Mouse (Mus musculus): ENCODE measurements around the gene Clcn3. TPM values are rescaled to one million over a fixed set of nuclear protein-coding genes. Genes with fewer than 3 reads are reported as not detected.

Clcn3 gene
- polyA plus RNA-seq, 1 experiment from 2014 or later, result 30.0 TPM

DNA sequence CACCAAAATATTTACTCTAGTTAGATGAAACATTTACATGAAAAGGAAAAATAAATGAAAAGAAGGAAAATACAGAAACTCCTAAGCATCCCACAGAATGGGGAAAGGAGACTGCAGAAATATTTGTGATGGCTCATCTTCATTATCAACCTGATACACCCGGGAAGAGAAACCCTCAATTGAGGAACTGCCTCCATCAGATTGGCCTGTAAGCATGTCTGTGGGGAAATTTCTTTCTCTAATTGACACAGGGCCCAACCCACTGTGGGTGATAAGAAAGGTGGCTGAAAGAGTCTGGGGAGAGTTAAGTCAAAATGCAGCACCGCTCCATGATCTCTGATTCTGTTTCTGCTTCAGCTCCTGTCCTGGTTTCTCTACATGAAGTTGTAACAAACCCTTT, 9.7 kb downstream of the Clcn3 start:
- Histone ChIP-seq H3K27ac (no peak overlapping the region), H3K27me3 (replicated peaks) (no peaks in the 10 kb centered on the region), H3K4me1 (replicated peaks) (0 out of 2 replicates have a peak, but pooled peaks cover 4% of the 10 kb centered on the region), H3K4me2 (replicated peaks) (no peak overlapping the region), H3K36me3 (no peaks in the 10 kb centered on the region), H3K9ac (no peak overlapping the region), H3K4me3 (replicated peaks) (no peak overlapping the region), H3K9me3 (no peaks in the 10 kb centered on the region)
- WGBS, result 73% methylated on average over 2 of the region's 2 CpGs
- no peak for ATAC-seq

- H3K4me3 ChIP-seq (replicated peaks), result no peak overlapping the region
- H3K4me1 ChIP-seq (replicated peaks), result 0 out of 2 replicates have a peak, but pooled peaks cover 4% of the 10 kb centered on the region
- no peaks in the 10 kb centered on the region for H3K27me3 ChIP-seq (replicated peaks)
- H3K27ac ChIP-seq, result no peak overlapping the region
- no peak overlapping the region for H3K4me2 ChIP-seq (replicated peaks)
- no peaks in the 10 kb centered on the region for H3K36me3 ChIP-seq
- no peak for ATAC-seq
- no peak overlapping the region for H3K9ac ChIP-seq
- H3K9me3 ChIP-seq, result no peaks in the 10 kb centered on the region
- 59% methylated on average over 4 of the region's 4 CpGs for WGBS
Measured at GRCm38 (mm10) chr8:60971808-60972207, 11.3 kb downstream of the Clcn3 start.

GRCm38 (mm10) chr8:60969091-60969490, 14.0 kb downstream of the Clcn3 start:
- Histone ChIP-seq H3K9me3 (no peaks in the 10 kb centered on the region), H3K36me3 (no peaks in the 10 kb centered on the region), H3K4me3 (replicated peaks) (no peak overlapping the region), H3K4me1 (replicated peaks) (0 out of 2 replicates have a peak, but pooled peaks cover 4% of the 10 kb centered on the region), H3K4me2 (replicated peaks) (no peak overlapping the region), H3K27me3 (replicated peaks) (no peaks in the 10 kb centered on the region), H3K27ac (no peak overlapping the region), H3K9ac (no peak overlapping the region)
- ATAC-seq, result peak; percentile 73
- WGBS, result 36% methylated on average over 2 of the region's 2 CpGs

GRCm38 (mm10) chr8:60965741-60966140, 17.4 kb downstream of the Clcn3 start:
- Histone ChIP-seq H3K9ac (no peak overlapping the region), H3K4me3 (replicated peaks) (no peak overlapping the region), H3K9me3 (no peaks in the 10 kb centered on the region), H3K4me1 (replicated peaks) (0 out of 2 replicates have a peak, but pooled peaks cover 4% of the 10 kb centered on the region), H3K4me2 (replicated peaks) (no peak overlapping the region), H3K27ac (no peak overlapping the region), H3K27me3 (replicated peaks) (no peaks in the 10 kb centered on the region), H3K36me3 (no peaks in the 10 kb centered on the region)
- ATAC-seq, result no peak
- WGBS, result 57% methylated on average over 3 of the region's 3 CpGs

DNA sequence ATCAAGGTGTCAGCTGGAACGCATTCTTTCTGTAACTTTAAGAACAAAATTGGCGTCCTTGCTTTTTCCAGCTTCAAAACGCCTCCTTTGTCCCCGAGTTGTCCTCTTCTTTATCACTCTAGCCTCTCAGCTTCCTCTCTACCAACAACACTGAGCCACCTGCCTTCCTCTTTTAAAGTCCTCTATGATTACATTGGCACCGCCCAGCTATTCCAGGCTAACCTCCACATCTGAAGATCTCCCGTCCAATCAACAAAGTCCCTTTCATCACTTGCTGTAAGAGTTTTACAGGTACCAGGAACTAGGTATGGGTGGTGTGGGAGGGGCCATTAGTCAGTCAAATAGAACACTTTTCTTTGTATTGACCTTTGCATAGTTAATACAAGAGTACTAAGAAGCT, 17.8 kb downstream of the Clcn3 start:
- Histone ChIP-seq H3K9me3 (no peaks in the 10 kb centered on the region), H3K27me3 (replicated peaks) (no peaks in the 10 kb centered on the region), H3K4me3 (replicated peaks) (no peak overlapping the region), H3K36me3 (no peaks in the 10 kb centered on the region), H3K27ac (no peak overlapping the region), H3K9ac (no peak overlapping the region), H3K4me2 (replicated peaks) (no peak overlapping the region), H3K4me1 (replicated peaks) (0 out of 2 replicates have a peak, but pooled peaks cover 4% of the 10 kb centered on the region)
- peak; percentile 85 for ATAC-seq
- 48% methylated on average over 6 of the region's 6 CpGs for WGBS

GRCm38 (mm10) chr8:60964518-60964917, 18.6 kb downstream of the Clcn3 start:
- WGBS, result 86% methylated on average over 4 of the region's 4 CpGs
- Histone ChIP-seq H3K9ac (no peak overlapping the region), H3K4me2 (replicated peaks) (no peak overlapping the region), H3K27me3 (replicated peaks) (no peaks in the 10 kb centered on the region), H3K36me3 (no peaks in the 10 kb centered on the region), H3K4me3 (replicated peaks) (no peak overlapping the region), H3K4me1 (replicated peaks) (0 out of 2 replicates have a peak, but pooled peaks cover 4% of the 10 kb centered on the region), H3K27ac (no peak overlapping the region), H3K9me3 (no peaks in the 10 kb centered on the region)
- no peak for ATAC-seq

DNA sequence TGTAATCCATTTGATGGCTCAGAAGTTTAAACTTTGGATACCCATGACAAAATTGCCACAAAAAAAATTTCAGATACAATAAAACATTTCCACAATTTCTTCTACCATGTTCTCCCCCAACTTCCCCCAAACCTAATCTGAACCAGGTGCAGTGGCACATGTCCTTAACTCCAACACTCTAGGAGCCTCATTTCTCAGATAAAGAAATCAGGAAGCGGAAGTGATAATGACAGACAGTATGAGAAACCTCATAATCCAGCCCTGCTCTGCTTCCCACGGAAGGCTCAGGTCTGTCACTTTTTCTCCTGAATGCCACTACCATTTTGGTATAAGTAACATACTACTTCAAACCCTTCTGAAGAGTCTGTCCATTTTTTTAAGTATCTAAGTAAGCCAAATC, 19.2 kb downstream of the Clcn3 start:
- Histone ChIP-seq H3K4me2 (replicated peaks) (no peak overlapping the region), H3K27ac (no peak overlapping the region), H3K4me1 (replicated peaks) (0 out of 2 replicates have a peak, but pooled peaks cover under 1% of the 10 kb centered on the region), H3K27me3 (replicated peaks) (no peaks in the 10 kb centered on the region), H3K36me3 (no peaks in the 10 kb centered on the region), H3K9me3 (no peaks in the 10 kb centered on the region), H3K9ac (no peak overlapping the region), H3K4me3 (replicated peaks) (no peak overlapping the region)
- ATAC-seq, result no peak
- WGBS, result 89% methylated on average over 2 of the region's 2 CpGs

GRCm38 (mm10) chr8:60962763-60963162, 20.3 kb downstream of the Clcn3 start:
- ATAC-seq, result no peak
- WGBS, result 83% methylated on average over 3 of the region's 3 CpGs
- Histone ChIP-seq H3K27me3 (replicated peaks) (no peaks in the 10 kb centered on the region), H3K27ac (no peak overlapping the region), H3K9ac (no peak overlapping the region), H3K4me3 (replicated peaks) (no peak overlapping the region), H3K9me3 (no peaks in the 10 kb centered on the region), H3K36me3 (no peaks in the 10 kb centered on the region), H3K4me2 (replicated peaks) (no peak overlapping the region), H3K4me1 (replicated peaks) (no peaks in the 10 kb centered on the region)

DNA sequence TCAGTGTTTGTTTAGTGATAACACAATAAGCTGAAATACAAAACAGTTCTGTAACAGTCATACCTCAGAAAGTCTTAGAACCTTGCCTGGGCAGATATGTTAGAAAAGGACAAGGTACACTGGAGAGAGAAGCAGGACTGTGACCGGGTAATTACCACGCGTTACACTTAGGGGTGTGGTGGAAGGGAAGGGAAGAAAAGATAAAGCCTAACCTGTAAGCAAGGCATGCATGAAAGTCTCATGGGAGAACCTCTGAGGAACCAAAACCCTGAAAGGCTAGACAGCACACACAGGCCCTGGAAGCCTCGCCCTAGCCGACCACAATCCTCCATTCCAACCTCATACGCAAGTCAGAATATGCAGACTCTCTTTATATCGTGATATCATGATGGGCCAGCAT, 26.3 kb downstream of the Clcn3 start:
- no peaks in the 10 kb centered on the region for H3K36me3 ChIP-seq
- H3K9me3 ChIP-seq, result no peaks in the 10 kb centered on the region
- peak; percentile 76 for ATAC-seq
- H3K27me3 ChIP-seq (replicated peaks), result no peaks in the 10 kb centered on the region
- H3K4me2 ChIP-seq (replicated peaks), result no peak overlapping the region; the same call in 1 of the 2 replicates
- 0 out of 2 replicates have a peak, but pooled peaks cover 6% of the 10 kb centered on the region for H3K4me1 ChIP-seq (replicated peaks)
- peak overlapping the region; percentile 44; the same call in 1 of the 2 replicates for H3K27ac ChIP-seq
- WGBS, result 78% methylated on average over 7 of the region's 7 CpGs
- H3K4me3 ChIP-seq (replicated peaks), result no peak overlapping the region
- H3K9ac ChIP-seq, result no peak overlapping the region

- Histone ChIP-seq H3K4me2 (replicated peaks) (peak overlapping the region; percentile 63), H3K9ac (peak overlapping the region; percentile 31), H3K4me3 (replicated peaks) (peak overlapping the region; percentile 24), H3K36me3 (no peaks in the 10 kb centered on the region), H3K4me1 (replicated peaks) (0 out of 2 replicates have a peak, but pooled peaks cover 6% of the 10 kb centered on the region), H3K9me3 (no peaks in the 10 kb centered on the region), H3K27ac (peak overlapping the region; percentile 78), H3K27me3 (replicated peaks) (no peaks in the 10 kb centered on the region)
- 5% methylated on average over 15 of the region's 15 CpGs for WGBS
- peak; percentile 94 for ATAC-seq
Measured at GRCm38 (mm10) chr8:60954281-60955014, 28.7 kb downstream of the Clcn3 start.

DNA sequence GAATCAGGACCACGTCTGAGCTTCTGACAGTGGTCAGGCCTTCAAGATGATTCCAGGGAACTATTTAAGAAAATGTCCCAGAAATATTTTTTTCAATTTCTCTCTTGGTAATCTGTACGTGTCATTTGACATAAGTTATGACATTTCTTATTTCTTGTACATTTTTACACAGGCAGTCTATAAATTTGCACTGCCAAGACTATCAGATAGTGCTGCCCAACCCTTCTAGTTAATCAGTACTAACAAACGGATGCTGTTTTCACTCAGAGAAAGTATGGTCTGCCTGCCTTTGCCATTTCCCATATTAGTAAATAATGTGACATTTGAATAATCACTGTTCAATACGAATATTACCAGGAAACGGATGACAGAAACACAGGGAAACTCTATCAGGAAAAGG, 30.3 kb downstream of the Clcn3 start:
- Histone ChIP-seq H3K27me3 (replicated peaks) (no peaks in the 10 kb centered on the region), H3K4me2 (replicated peaks) (no peak overlapping the region), H3K9me3 (no peaks in the 10 kb centered on the region), H3K4me3 (replicated peaks) (no peak overlapping the region), H3K9ac (no peak overlapping the region), H3K4me1 (replicated peaks) (0 out of 2 replicates have a peak, but pooled peaks cover 6% of the 10 kb centered on the region), H3K27ac (no peak overlapping the region), H3K36me3 (no peaks in the 10 kb centered on the region)
- 46% methylated on average over 5 of the region's 5 CpGs for WGBS
- no peak for ATAC-seq

DNA sequence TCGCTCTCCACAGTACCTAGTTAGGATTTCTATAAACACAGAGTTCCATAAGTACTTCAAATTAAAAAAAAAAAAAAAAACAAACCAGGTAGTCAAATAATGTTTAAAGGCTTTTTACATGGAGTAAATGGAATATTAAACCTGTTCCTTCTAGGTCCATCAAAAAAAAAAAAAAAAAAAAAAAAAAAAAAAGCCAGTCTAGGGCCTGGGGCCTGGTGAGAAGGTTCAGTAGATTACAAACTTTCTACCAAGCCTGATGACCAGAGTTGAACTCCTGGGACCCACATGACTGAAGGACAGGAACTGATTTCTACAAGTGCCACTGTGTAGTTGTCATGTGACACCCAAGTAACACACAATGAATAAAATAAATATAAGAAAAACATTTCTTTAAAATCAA, 31.3 kb downstream of the Clcn3 start:
- ATAC-seq, result no peak
- Histone ChIP-seq H3K9ac (no peak overlapping the region), H3K4me3 (replicated peaks) (no peak overlapping the region), H3K4me2 (replicated peaks) (no peak overlapping the region), H3K4me1 (replicated peaks) (0 out of 2 replicates have a peak, but pooled peaks cover 6% of the 10 kb centered on the region), H3K36me3 (no peaks in the 10 kb centered on the region), H3K27me3 (replicated peaks) (no peaks in the 10 kb centered on the region), H3K9me3 (no peaks in the 10 kb centered on the region), H3K27ac (no peak overlapping the region)
- WGBS, result 85% methylated on average over 1 of the region's 1 CpGs

GRCm38 (mm10) chr8:60951271-60951670, 31.8 kb downstream of the Clcn3 start:
- H3K4me1 ChIP-seq (replicated peaks), result 0 out of 2 replicates have a peak, but pooled peaks cover 6% of the 10 kb centered on the region
- H3K27me3 ChIP-seq (replicated peaks), result no peaks in the 10 kb centered on the region
- no peaks in the 10 kb centered on the region for H3K9me3 ChIP-seq
- ATAC-seq, result no peak
- no peak overlapping the region for H3K27ac ChIP-seq
- H3K36me3 ChIP-seq, result no peaks in the 10 kb centered on the region
- no peak overlapping the region for H3K4me3 ChIP-seq (replicated peaks)
- no peak overlapping the region for H3K9ac ChIP-seq
- WGBS, result 62% methylated on average over 4 of the region's 4 CpGs
- H3K4me2 ChIP-seq (replicated peaks), result no peak overlapping the region

Measured in intestine, embryonic 15.5 days (tissue).